Mouse (Mus musculus): ENCODE data around the gene Col24a1. TPM values are rescaled to one million over a fixed set of nuclear protein-coding genes. Genes with fewer than 3 reads are reported as not detected.

The Col24a1 gene
- total and polyA plus RNA-seq, 2 experiments = 0.05 to 0.28 TPM

DNA sequence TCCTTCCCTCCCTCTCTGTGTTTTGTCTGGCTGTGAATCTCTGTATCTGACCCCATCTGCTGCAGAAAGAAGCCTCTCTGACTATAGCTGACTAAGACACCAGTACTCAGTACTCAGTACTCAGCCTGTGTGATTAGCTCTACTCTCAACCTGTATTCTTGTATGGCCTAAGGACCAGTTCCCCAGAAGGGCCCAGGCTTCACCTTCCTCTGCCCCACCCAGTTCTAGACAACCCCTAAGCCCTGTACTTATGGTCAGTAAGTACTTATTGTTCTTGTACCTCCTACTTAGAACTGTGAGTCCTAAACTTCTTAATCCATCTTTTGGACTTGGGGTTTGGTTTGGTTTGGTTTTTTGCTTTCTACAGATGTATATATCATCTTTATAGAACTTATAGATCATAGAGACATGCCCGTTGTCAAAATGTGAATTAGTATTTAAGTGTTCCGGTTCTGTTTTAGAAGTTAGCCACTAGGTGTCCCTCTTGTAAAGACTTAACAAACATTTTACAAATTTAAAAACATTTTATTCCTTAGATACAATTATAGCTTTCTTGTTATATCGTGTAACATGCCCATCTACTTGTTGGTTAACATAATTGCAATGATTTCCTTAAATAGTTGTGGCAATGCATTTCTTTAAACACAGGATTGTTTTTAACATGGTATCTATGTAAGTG lies 291.4 kb downstream of the Col24a1 start:
- TF ChIP-seq CTCF (IDR thresholded peaks at IDR 0.05; ENCODE audit: low read depth, low read length) (peak; percentile 52), POLR2A (IDR thresholded peaks at IDR 0.05; ENCODE audit: extremely low read depth, insufficient read depth, low read length) (no peak)
- peaks cover 14% of the 10 kb centered on the region for H3K36me3 ChIP-seq (ENCODE audit: control insufficient read depth, insufficient read depth, low read length)

DNA sequence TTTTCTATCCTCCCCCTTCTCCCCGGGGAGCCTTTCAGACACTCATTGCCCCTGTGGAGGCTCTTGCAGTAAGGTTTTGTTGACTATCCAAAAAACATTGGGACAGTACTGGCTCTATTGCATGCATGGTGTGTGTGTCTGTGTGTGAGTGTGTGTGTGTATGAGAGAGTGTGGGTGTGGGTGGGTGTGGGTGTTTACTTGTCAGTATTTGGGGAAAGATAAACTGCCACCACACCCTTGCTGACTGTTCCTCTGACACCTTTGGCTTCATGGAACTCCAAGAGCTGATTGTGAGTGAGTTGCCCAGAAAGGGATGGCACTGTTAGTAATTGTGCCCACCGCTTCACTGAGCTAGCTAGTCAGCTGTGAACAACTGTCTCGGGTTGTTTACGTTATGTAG lies 298.3 kb downstream of the Col24a1 start:
- WGBS = 91% methylated on average over 4 of the region's 4 CpGs
- Histone ChIP-seq H3K27me3 (ENCODE audit: control insufficient read depth, insufficient read depth, low read length) (no peaks in the 10 kb centered on the region), H3K4me3 (ENCODE audit: insufficient read depth, low read depth, low read length) (no peak overlapping the region), H3K27ac (replicated peaks; ENCODE audit: insufficient read depth, low read depth, low read length) (no peak overlapping the region), H3K79me2 (ENCODE audit: control insufficient read depth, insufficient read depth, low read length) (no peaks in the 10 kb centered on the region), H3K9ac (ENCODE audit: low read depth, low read length) (no peak overlapping the region), H3K36me3 (ENCODE audit: control insufficient read depth, insufficient read depth, low read length) (peaks cover 20% of the 10 kb centered on the region), H3K4me1 (ENCODE audit: control insufficient read depth, insufficient read depth, low read length) (no peaks in the 10 kb centered on the region; the same call in none of the 2 replicates)
- TF ChIP-seq CTCF (IDR thresholded peaks at IDR 0.05; ENCODE audit: low read depth, low read length) (no peak), POLR2A (IDR thresholded peaks at IDR 0.05; ENCODE audit: extremely low read depth, insufficient read depth, low read length) (no peak)
- no peak for DNase-seq (ENCODE audit: extremely low read depth, low read depth, low spot score)

More for the DNA sequence above, 291.4 kb downstream of the Col24a1 start:
- WGBS = 40% methylated on average over 3 of the region's 3 CpGs
- Histone ChIP-seq H3K27ac (replicated peaks; ENCODE audit: insufficient read depth, low read depth, low read length) (no peak overlapping the region), H3K9ac (ENCODE audit: low read depth, low read length) (no peak overlapping the region), H3K4me3 (ENCODE audit: insufficient read depth, low read depth, low read length) (no peak overlapping the region), H3K4me1 (ENCODE audit: control insufficient read depth, insufficient read depth, low read length) (no peaks in the 10 kb centered on the region), H3K79me2 (ENCODE audit: control insufficient read depth, insufficient read depth, low read length) (no peaks in the 10 kb centered on the region), H3K27me3 (ENCODE audit: control insufficient read depth, insufficient read depth, low read length) (no peaks in the 10 kb centered on the region)
- peak; percentile 44 for DNase-seq (ENCODE audit: extremely low read depth, low read depth, low spot score)

DNA sequence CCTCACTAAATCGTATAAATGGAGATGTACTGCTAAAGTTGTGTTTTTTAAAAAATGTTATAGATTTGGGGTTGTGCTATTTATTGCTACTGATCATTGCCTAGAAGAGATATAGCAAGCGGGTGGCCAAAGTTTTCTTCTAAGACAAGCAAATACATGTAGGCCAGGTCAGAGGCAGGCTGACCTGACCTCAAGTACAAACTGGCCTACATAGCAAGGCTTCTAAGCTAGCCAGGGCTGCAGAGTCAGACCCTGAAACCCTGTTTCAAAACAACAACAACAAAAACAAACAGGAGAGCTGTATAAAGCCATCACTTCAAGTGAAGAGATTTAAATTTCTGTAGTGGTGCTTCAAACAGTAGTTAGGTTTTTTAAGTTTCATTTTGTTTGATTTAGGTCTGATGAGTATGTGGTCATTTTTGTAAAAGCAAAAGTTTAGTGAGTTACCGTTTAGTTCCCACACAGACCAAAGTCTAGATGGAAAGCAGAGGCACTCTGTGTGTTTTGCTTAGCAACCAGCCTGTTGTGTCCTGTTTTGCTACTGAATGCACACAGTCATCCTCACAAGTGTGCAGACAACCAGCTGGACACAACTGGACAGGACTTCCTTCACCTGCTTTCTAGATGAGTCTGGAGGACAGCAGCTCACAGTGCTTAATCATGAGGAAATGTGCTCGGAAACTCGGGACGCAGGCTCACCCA lies 299.7 kb downstream of the Col24a1 start:
- Histone ChIP-seq H3K27ac (replicated peaks; ENCODE audit: insufficient read depth, low read depth, low read length) (no peak overlapping the region), H3K9ac (ENCODE audit: low read depth, low read length) (no peak overlapping the region), H3K36me3 (ENCODE audit: control insufficient read depth, insufficient read depth, low read length) (peaks cover 22% of the 10 kb centered on the region), H3K4me3 (ENCODE audit: insufficient read depth, low read depth, low read length) (no peak overlapping the region), H3K27me3 (ENCODE audit: control insufficient read depth, insufficient read depth, low read length) (no peaks in the 10 kb centered on the region), H3K79me2 (ENCODE audit: control insufficient read depth, insufficient read depth, low read length) (no peaks in the 10 kb centered on the region), H3K4me1 (ENCODE audit: control insufficient read depth, insufficient read depth, low read length) (no peaks in the 10 kb centered on the region; the same call in none of the 2 replicates)
- peak; percentile 63 for DNase-seq (ENCODE audit: extremely low read depth, low read depth, low spot score)
- 58% methylated on average over 6 of the region's 6 CpGs for WGBS
- no peak for TF ChIP-seq CTCF (IDR thresholded peaks at IDR 0.05; ENCODE audit: low read depth, low read length)
- no peak for TF ChIP-seq POLR2A (IDR thresholded peaks at IDR 0.05; ENCODE audit: extremely low read depth, insufficient read depth, low read length)

DNA sequence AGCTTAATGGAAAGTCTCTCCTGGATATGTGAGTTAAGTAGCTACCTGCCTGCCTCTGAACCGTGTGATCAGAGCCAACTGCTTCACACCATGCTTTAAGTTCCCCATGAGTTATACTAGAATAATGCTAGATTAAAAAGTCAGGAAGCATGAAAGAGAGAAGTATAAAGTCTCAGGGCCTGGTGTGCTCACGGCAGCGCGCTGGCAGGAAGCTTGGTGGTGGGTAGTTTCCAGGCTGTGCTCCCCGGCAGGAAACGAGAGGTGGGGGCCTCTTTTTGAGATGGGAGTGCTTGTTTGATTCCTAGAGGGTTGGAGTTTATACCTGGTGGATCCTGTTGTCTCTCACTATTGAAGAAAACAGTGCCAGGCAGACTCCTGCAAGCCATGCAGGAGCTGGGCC lies 303.1 kb downstream of the Col24a1 start:
- no peak for TF ChIP-seq CTCF (IDR thresholded peaks at IDR 0.05; ENCODE audit: low read depth, low read length)
- TF ChIP-seq POLR2A (IDR thresholded peaks at IDR 0.05; ENCODE audit: extremely low read depth, insufficient read depth, low read length) = no peak
- H3K4me1 ChIP-seq (ENCODE audit: control insufficient read depth, insufficient read depth, low read length) = no peaks in the 10 kb centered on the region; the same call in none of the 2 replicates
- no peaks in the 10 kb centered on the region for H3K27me3 ChIP-seq (ENCODE audit: control insufficient read depth, insufficient read depth, low read length)
- H3K36me3 ChIP-seq (ENCODE audit: control insufficient read depth, insufficient read depth, low read length) = peaks cover 35% of the 10 kb centered on the region
- no peak overlapping the region for H3K9ac ChIP-seq (ENCODE audit: low read depth, low read length)
- no peaks in the 10 kb centered on the region for H3K79me2 ChIP-seq (ENCODE audit: control insufficient read depth, insufficient read depth, low read length)
- no peak for DNase-seq (ENCODE audit: extremely low read depth, low read depth, low spot score)
- 89% methylated on average over 6 of the region's 6 CpGs for WGBS
- no peak overlapping the region for H3K27ac ChIP-seq (replicated peaks; ENCODE audit: insufficient read depth, low read depth, low read length)
- H3K4me3 ChIP-seq (ENCODE audit: insufficient read depth, low read depth, low read length) = no peak overlapping the region

DNA sequence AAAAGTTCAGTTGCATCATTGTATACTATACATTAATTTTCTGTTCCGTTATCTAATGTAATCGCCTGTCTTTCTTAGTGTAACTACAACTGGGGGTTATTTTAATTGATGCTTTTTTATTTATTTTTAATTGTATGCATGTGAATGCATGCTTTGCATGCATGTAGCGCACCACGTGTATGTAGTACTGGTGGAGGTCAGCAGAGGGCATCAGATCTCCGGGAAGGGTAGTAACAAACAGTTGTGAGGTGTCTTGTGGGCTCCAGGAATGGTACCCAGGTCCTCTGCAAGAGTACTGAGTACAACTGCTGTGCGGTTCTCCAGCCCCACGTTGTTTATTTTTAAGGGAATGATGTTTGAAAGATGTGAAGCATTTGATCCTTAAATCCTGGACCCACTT lies 306.8 kb downstream of the Col24a1 start:
- Histone ChIP-seq H3K79me2 (ENCODE audit: control insufficient read depth, insufficient read depth, low read length) (no peaks in the 10 kb centered on the region), H3K9ac (ENCODE audit: low read depth, low read length) (no peak overlapping the region), H3K27ac (replicated peaks; ENCODE audit: insufficient read depth, low read depth, low read length) (no peak overlapping the region), H3K4me1 (ENCODE audit: control insufficient read depth, insufficient read depth, low read length) (peaks cover 6% of the 10 kb centered on the region), H3K36me3 (ENCODE audit: control insufficient read depth, insufficient read depth, low read length) (peaks cover 27% of the 10 kb centered on the region), H3K4me3 (ENCODE audit: insufficient read depth, low read depth, low read length) (no peak overlapping the region), H3K27me3 (ENCODE audit: control insufficient read depth, insufficient read depth, low read length) (no peaks in the 10 kb centered on the region)
- 97% methylated on average over 7 of the region's 7 CpGs for WGBS
- TF ChIP-seq POLR2A (IDR thresholded peaks at IDR 0.05; ENCODE audit: extremely low read depth, insufficient read depth, low read length) (no peak), CTCF (IDR thresholded peaks at IDR 0.05; ENCODE audit: low read depth, low read length) (no peak)
- DNase-seq (ENCODE audit: extremely low read depth, low read depth, low spot score) = no peak

DNA sequence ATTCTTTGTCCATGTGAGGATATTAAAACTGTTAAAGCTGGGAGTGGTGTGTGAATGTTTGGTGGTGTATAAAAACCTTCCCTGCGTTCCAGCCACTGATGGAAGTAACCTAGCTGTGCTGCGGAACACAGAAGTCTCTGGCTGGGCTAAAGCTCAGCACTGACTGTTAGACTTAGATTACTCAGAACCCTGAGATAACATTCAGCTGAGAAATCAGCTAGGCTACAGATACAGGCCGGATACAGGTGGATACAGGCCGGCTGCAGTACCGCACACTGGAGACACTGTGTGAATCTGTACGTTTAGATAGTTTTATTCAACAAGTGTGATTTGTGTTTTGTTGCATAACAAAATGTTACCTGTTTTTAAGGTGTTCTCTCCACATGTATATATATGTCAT lies 308.5 kb downstream of the Col24a1 start:
- H3K4me1 ChIP-seq (ENCODE audit: control insufficient read depth, insufficient read depth, low read length) = peaks cover 6% of the 10 kb centered on the region
- no peaks in the 10 kb centered on the region for H3K27me3 ChIP-seq (ENCODE audit: control insufficient read depth, insufficient read depth, low read length)
- no peak overlapping the region for H3K4me3 ChIP-seq (ENCODE audit: insufficient read depth, low read depth, low read length)
- no peak overlapping the region for H3K9ac ChIP-seq (ENCODE audit: low read depth, low read length)
- no peak for DNase-seq (ENCODE audit: extremely low read depth, low read depth, low spot score)
- H3K36me3 ChIP-seq (ENCODE audit: control insufficient read depth, insufficient read depth, low read length) = peaks cover 19% of the 10 kb centered on the region
- no peaks in the 10 kb centered on the region for H3K79me2 ChIP-seq (ENCODE audit: control insufficient read depth, insufficient read depth, low read length)
- WGBS = 58% methylated on average over 6 of the region's 6 CpGs
- TF ChIP-seq POLR2A (IDR thresholded peaks at IDR 0.05; ENCODE audit: extremely low read depth, insufficient read depth, low read length) (no peak), CTCF (IDR thresholded peaks at IDR 0.05; ENCODE audit: low read depth, low read length) (no peak)
- H3K27ac ChIP-seq (replicated peaks; ENCODE audit: insufficient read depth, low read depth, low read length) = no peak overlapping the region

Data from liver, adult 2 months (tissue).